Mouse (Mus musculus): Measurements from ENCODE around the gene Miip.

DNA sequence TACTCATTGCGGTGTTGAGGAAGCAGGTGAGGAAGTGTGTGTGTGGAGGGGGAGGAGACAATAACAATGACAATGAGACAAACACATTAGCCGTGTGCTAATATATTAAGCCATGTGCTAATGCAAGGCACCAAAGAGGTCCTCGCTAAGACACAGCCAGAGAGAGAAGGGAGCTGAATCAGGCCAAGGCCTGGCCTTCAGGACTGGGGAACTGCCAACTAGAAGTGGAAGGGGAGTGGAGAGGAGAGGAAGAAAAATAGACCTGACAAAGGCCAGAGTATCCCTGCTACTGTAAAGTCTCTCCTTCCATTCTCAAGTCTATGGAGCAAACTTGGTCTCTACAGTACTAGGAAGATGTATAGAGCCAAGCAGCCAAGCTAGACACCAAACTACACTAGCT, 35.0 kb upstream of the Miip start:
- TF ChIP-seq CTCF (IDR thresholded peaks at IDR 0.05; ENCODE audit: borderline replicate concordance, extremely low read depth, insufficient read depth, insufficient read length): no peak
- no peak for TF ChIP-seq POLR2A (IDR thresholded peaks at IDR 0.05; ENCODE audit: borderline replicate concordance, extremely low read depth, insufficient read depth, insufficient read length, poor library complexity, severe bottlenecking)

Measured in brain, embryonic 14.5 days (tissue).